Mouse (Mus musculus) midbrain, postnatal 0 days (tissue): ENCODE measurements around the gene Vps25. TPM values are rescaled to one million over a fixed set of nuclear protein-coding genes. Genes with fewer than 3 reads are reported as not detected.

Source experiments
- ATAC-seq: fragments of 200-750 bp; cut with Nextera tagmentation; 2 replicates; pipeline ENCODE4 v1.8.0; 2017; ENCODE audit warnings: moderate number of reproducible peaks, mild to moderate bottlenecking, moderate TSS enrichment, moderate library complexity; ENCODE audit not compliant: low FRiP score
- DNase-seq: peaks from one replicate; pipeline ENCODE4 v3.0.0-alpha.2; 2015; ENCODE audit warnings: low spot score
- H3K27ac ChIP-seq: fragments of 300-500 bp; sonication (generic); 2 replicates; pipeline ENCODE4 v1.5.1; 2014; ENCODE audit warnings: low read depth, mild to moderate bottlenecking, low read length, mixed read lengths
- H3K27me3 ChIP-seq: fragments of 300-500 bp; sonication (generic); 2 replicates; pipeline ENCODE4 v1.6.1; 2014; ENCODE audit warnings: low read length, control low read depth, mixed read lengths; ENCODE audit not compliant: insufficient read depth
- H3K36me3 ChIP-seq: fragments of 300-500 bp; sonication (generic); 2 replicates; pipeline ENCODE4 v1.6.1; 2014; ENCODE audit warnings: low read length, control low read depth, mixed read lengths; ENCODE audit not compliant: insufficient read depth
- H3K4me1 ChIP-seq: fragments of 300-500 bp; sonication (generic); 2 replicates; pipeline ENCODE4 v1.6.1; 2014; ENCODE audit warnings: mild to moderate bottlenecking, control low read depth, antibody characterized with exemption, low read length, mixed read lengths; ENCODE audit not compliant: insufficient read depth
- H3K4me2 ChIP-seq: fragments of 300-500 bp; sonication (generic); 2 replicates; pipeline ENCODE4 v1.6.1; 2014; ENCODE audit warnings: low read depth, mild to moderate bottlenecking, low read length, mixed read lengths; ENCODE audit not compliant: poor library complexity, severe bottlenecking
- H3K4me3 ChIP-seq: fragments of 300-500 bp; sonication (generic); 2 replicates; pipeline ENCODE4 v1.5.1; 2014; ENCODE audit warnings: low read depth, mild to moderate bottlenecking, low read length, moderate library complexity
- H3K9ac ChIP-seq: fragments of 300-500 bp; sonication (generic); replicated peaks from 2 replicates; pipeline ENCODE4 v1.6.1; 2014; ENCODE audit warnings: mild to moderate bottlenecking, low read length, moderate library complexity, mixed read lengths; ENCODE audit not compliant: poor library complexity, severe bottlenecking
- H3K9me3 ChIP-seq: fragments of 300-500 bp; sonication (generic); 2 replicates; pipeline ENCODE4 v1.6.1; 2016; ENCODE audit warnings: low read length, control low read depth
- CTCF ChIP-seq: IDR thresholded peaks from 2 replicates; pipeline ENCODE4 v1.5.1; 2016; ENCODE audit warnings: antibody characterized with exemption, mild to moderate bottlenecking
- WGBS: fragments of 180-500 bp; shearing (Covaris S2); extraction: QIAGEN DNeasy Blood & Tissue Kit; methylation state at CpG from one replicate; pipeline ENCODE4 v1.1.7; 2014; 5-methylcytosine and 5-hydroxymethylcytosine counted together
- polyA plus RNA-seq: library from polyadenylated mRNA; unstranded; fragments of >200 nt; fragmentation: Nextera tagmentation; extraction: Ambion mirVana; gene quantifications from 2 replicates; pipeline ENCODE4 v1.2.1, GENCODE M21; 2015
- total RNA-seq: library from RNA; depleted of rRNA; stranded (reverse); fragments of >200 nt; gene quantifications from 2 replicates; pipeline ENCODE4 v1.2.3, GENCODE M21; 2014

Gene Vps25
- total and polyA plus RNA-seq, 2 experiments from 2014 or later, result 82.3 to 130 TPM

GRCm38 (mm10) chr11:101255826-101256775 is 2.6 kb downstream of the Vps25 start:
- Histone ChIP-seq H3K4me2 (no peak overlapping the region), H3K4me3 (no peak overlapping the region), H3K9ac (no peak overlapping the region), H3K4me1 (0 out of 2 replicates have a peak, but pooled peaks cover 6% of the 10 kb centered on the region), H3K27ac (no peak overlapping the region), H3K36me3 (peaks cover 4% of the 10 kb centered on the region; the same call in 1 of the 2 replicates), H3K9me3 (no peaks in the 10 kb centered on the region), H3K27me3 (no peaks in the 10 kb centered on the region)
- no peak for DNase-seq
- no peak for TF ChIP-seq CTCF
- no peak for ATAC-seq
- 94% methylated on average over 13 of the region's 13 CpGs for WGBS

- no peak overlapping the region for H3K27ac ChIP-seq
- WGBS, result 44% methylated on average over 5 of the region's 6 CpGs
- H3K4me2 ChIP-seq, result no peak overlapping the region
- no peak for TF ChIP-seq CTCF
- DNase-seq (no peak), ATAC-seq (no peak)
- 0 out of 2 replicates have a peak, but pooled peaks cover 6% of the 10 kb centered on the region for H3K4me1 ChIP-seq
- no peak overlapping the region for H3K4me3 ChIP-seq
- no peak overlapping the region for H3K9ac ChIP-seq
- peaks cover 4% of the 10 kb centered on the region; the same call in 1 of the 2 replicates for H3K36me3 ChIP-seq
- H3K9me3 ChIP-seq, result no peaks in the 10 kb centered on the region
- peaks cover 20% of the 10 kb centered on the region for H3K27me3 ChIP-seq
These were observed 5.8 kb downstream of the Vps25 start for GRCm38 (mm10) chr11:101259261-101259712.

GRCm38 (mm10) chr11:101259948-101260825 is 6.7 kb downstream of the Vps25 start, which contains the start of gene Wnk4:
Gene Wnk4, plus strand, starts transcription at chr11:101260567.
- H3K27me3 ChIP-seq, result peaks cover 26% of the 10 kb centered on the region
- WGBS, result 0% methylated on average over 41 of the region's 43 CpGs
- TF ChIP-seq CTCF, result no peak
- peaks cover 10% of the 10 kb centered on the region; the same call in 1 of the 2 replicates for H3K4me1 ChIP-seq
- H3K4me3 ChIP-seq, result peak within 1 kb of the TSS; percentile 45
- ATAC-seq (peak; percentile 61; the same call in 1 of the 2 replicates), DNase-seq (peak; percentile 43)
- H3K9me3 ChIP-seq, result no peaks in the 10 kb centered on the region
- no peak within 1 kb of the TSS for H3K27ac ChIP-seq
- H3K9ac ChIP-seq, result peak within 1 kb of the TSS; percentile 55
- H3K36me3 ChIP-seq, result peaks cover 4% of the 10 kb centered on the region; the same call in 1 of the 2 replicates
- H3K4me2 ChIP-seq, result peak within 1 kb of the TSS; percentile 95

- peak overlapping the region; percentile 45 for H3K4me3 ChIP-seq
- H3K4me2 ChIP-seq, result peak overlapping the region; percentile 95
- no peak overlapping the region for H3K27ac ChIP-seq
- peaks cover 11% of the 10 kb centered on the region; the same call in 1 of the 2 replicates for H3K4me1 ChIP-seq
- peak overlapping the region; percentile 55 for H3K9ac ChIP-seq
- 0 out of 2 replicates have a peak, but pooled peaks have one; percentile 50 for ATAC-seq
- no peak for DNase-seq
- 1% methylated on average over 30 of the region's 30 CpGs for WGBS
- H3K9me3 ChIP-seq, result no peaks in the 10 kb centered on the region
- H3K36me3 ChIP-seq, result peaks cover 4% of the 10 kb centered on the region; the same call in 1 of the 2 replicates
- peaks cover 29% of the 10 kb centered on the region for H3K27me3 ChIP-seq
- TF ChIP-seq CTCF, result no peak
These were observed 7.4 kb downstream of the Vps25 start for GRCm38 (mm10) chr11:101260826-101261380.

GRCm38 (mm10) chr11:101262272-101262967 is 8.9 kb downstream of the Vps25 start:
- Histone ChIP-seq H3K36me3 (peaks cover 4% of the 10 kb centered on the region; the same call in 1 of the 2 replicates), H3K9ac (no peak overlapping the region), H3K4me1 (peaks cover 11% of the 10 kb centered on the region; the same call in 1 of the 2 replicates), H3K27ac (no peak overlapping the region), H3K9me3 (no peaks in the 10 kb centered on the region), H3K4me2 (0 out of 2 replicates have a peak overlapping the region, but pooled peaks have one; percentile 4), H3K4me3 (no peak overlapping the region), H3K27me3 (peaks cover 32% of the 10 kb centered on the region)
- ATAC-seq (no peak), DNase-seq (no peak)
- no peak for TF ChIP-seq CTCF
- 1% methylated on average over 24 of the region's 24 CpGs for WGBS
